ENCODE assay signal across 11 mouse cellular contexts in the genomic region with DNA sequence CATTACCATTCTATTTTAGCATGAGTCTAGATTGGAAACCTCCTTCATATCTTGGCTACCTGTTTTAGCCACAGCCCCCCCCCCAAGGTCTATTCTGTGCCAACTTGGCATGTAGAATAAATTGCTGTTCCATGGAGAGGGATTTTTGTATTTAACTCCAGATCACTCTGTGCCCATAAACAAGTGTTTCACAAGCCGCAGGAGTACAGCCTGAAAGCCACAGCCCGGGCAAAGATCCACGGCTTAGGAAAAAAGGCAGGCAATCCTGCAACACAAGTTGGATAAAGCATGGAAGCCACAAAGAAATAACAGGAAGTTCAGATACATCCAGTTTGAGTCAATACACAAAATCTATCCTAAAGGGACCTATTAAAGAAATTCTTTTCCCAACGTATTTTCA. TPM values are rescaled to one million over a fixed set of nuclear protein-coding genes. Genes with fewer than 3 reads are reported as not detected.
DNase-seq lines count a peak whose midpoint lies in the region; ATAC-seq and TF ChIP-seq lines count a peak whose summit lies in the region.
"Had no signal": no experiment of that assay in that cellular context is flagged by ENCODE, and none has a peak within 500 bp of the region (broad histone marks: within the 10 kb centered on the region; RNA-seq: fewer than 3 reads in every experiment).

No protein-coding gene starts in this region.

- H3K9ac ChIP-seq in midbrain, embryonic 13.5 days (replicated peaks) = no peak overlapping the region
- H3K9ac ChIP-seq: forebrain, embryonic 13.5 days; liver, postnatal 0 days had no signal

- no peak for ATAC-seq in midbrain, embryonic 13.5 days
- ATAC-seq: forebrain, embryonic 13.5 days; liver, postnatal 0 days had no signal

- TF ChIP-seq POLR2A in lung, adult 2 months (IDR thresholded peaks at IDR 0.05; ENCODE audit: borderline replicate concordance, extremely low read depth, low read depth, low read length) = no peak

- H3K9me3 ChIP-seq in midbrain, embryonic 13.5 days = no peaks in the 10 kb centered on the region
- H3K9me3 ChIP-seq: forebrain, embryonic 13.5 days had no signal

- H3K27ac ChIP-seq in midbrain, embryonic 13.5 days = no peak overlapping the region
- H3K27ac ChIP-seq: forebrain, embryonic 13.5 days had no signal

- intact Hi-C loops in heart, postnatal 14 days (cut with DNase I) = no loop called here

- H3K4me2 ChIP-seq in midbrain, embryonic 13.5 days (replicated peaks) = no peak overlapping the region
- H3K4me2 ChIP-seq: forebrain, embryonic 13.5 days had no signal

- peak; percentile 29 for DNase-seq in adrenal gland, adult 2 months
- DNase-seq in adrenal gland, adult 18-20 months (ENCODE audit: low spot score in 2 of 2) = no peak
- DNase-seq in lung, postnatal 14 days = peak; percentile 24
- no peak for DNase-seq in lung, adult 2 months
- DNase-seq in gastrocnemius, adult 18-20 months (ENCODE audit: low spot score) = peak; percentile 88
- DNase-seq in heart, postnatal 14 days = peak; percentile 39
- DNase-seq in embryo, embryonic 10.5 days (ENCODE audit: low spot score) = no peak
- DNase-seq: liver, postnatal 0 days; retina, postnatal 1 day had no signal

- no peaks in the 10 kb centered on the region for H3K27me3 ChIP-seq in midbrain, embryonic 13.5 days
- H3K27me3 ChIP-seq: forebrain, embryonic 13.5 days had no signal

- H3K4me1 ChIP-seq in lung, adult 2 months (ENCODE audit: control insufficient read depth, insufficient read depth, low read length) = no peaks in the 10 kb centered on the region
- H3K4me1 ChIP-seq in midbrain, embryonic 13.5 days (replicated peaks) = peaks cover 4% of the 10 kb centered on the region; the same call in 1 of the 2 replicates
- H3K4me1 ChIP-seq: forebrain, embryonic 13.5 days had no signal

- WGBS in lung, adult 2 months = 64% methylated on average over 4 of the region's 4 CpGs
- WGBS in midbrain, embryonic 13.5 days = 91% methylated on average over 4 of the region's 4 CpGs

- TF ChIP-seq CTCF in lung, adult 2 months (IDR thresholded peaks at IDR 0.05; ENCODE audit: insufficient read depth, low read length) = no peak

- H3K36me3 ChIP-seq in midbrain, embryonic 13.5 days = no peaks in the 10 kb centered on the region

- no peak overlapping the region for H3K4me3 ChIP-seq in lung, adult 2 months (replicated peaks; ENCODE audit: extremely low read depth, low read depth, low read length)
- no peak overlapping the region for H3K4me3 ChIP-seq in midbrain, embryonic 13.5 days (replicated peaks)
- H3K4me3 ChIP-seq: forebrain, embryonic 13.5 days had no signal

RNA-seq across cellular contexts. Expression of a gene that starts 42.2 kb away (rescaled TPM):
- 10 to 100 TPM; 12.3 to 13.8 TPM for total RNA-seq in adrenal gland, adult 2 months (2021)
- 3.3 and 4.3 TPM in 2 replicates for polyA plus RNA-seq in adrenal gland, adult 2 months (2012; rRNA removed)
- total RNA-seq in adrenal gland, adult 18-20 months (2021) = 10 to 100 TPM; 10.7 to 12.1 TPM
- polyA plus RNA-seq in lung, adult 2 months (2012; rRNA removed) = 10.9 and 18.6 TPM in 2 replicates
- 100 to 1,000 TPM; 152 to 171 TPM for total RNA-seq in gastrocnemius, adult 18-20 months (2021)
- 100 to 1,000 TPM; 140 to 142 TPM for total RNA-seq in heart, postnatal 14 days (2021)
- polyA plus RNA-seq in midbrain, embryonic 13.5 days (2015; fragmentation: Nextera tagmentation; extraction: Ambion mirVana) = 10.8 and 13.3 TPM in 2 replicates

RNA-seq across cellular contexts. Expression of a gene that starts 48.8 kb away (rescaled TPM):
- 1 to 10 TPM in 1 of 2 experiments, under 1 TPM in 1; 0.98 to 1.0 TPM for total RNA-seq in adrenal gland, adult 2 months (2021)
- 1.3 and 2.3 TPM in 2 replicates for polyA plus RNA-seq in adrenal gland, adult 2 months (2012; rRNA removed)
- total RNA-seq in adrenal gland, adult 18-20 months (2021) = under 1 TPM; 0.40 to 0.67 TPM
- 0.77 and 1.1 TPM in 2 replicates for polyA plus RNA-seq in lung, adult 2 months (2012; rRNA removed)
- total RNA-seq in gastrocnemius, adult 18-20 months (2021) = 1 to 10 TPM; 5.5 to 6.6 TPM
- 1 to 10 TPM; 6.0 to 6.3 TPM for total RNA-seq in heart, postnatal 14 days (2021)
- 21.6 and 21.8 TPM in 2 replicates for polyA plus RNA-seq in midbrain, embryonic 13.5 days (2015; fragmentation: Nextera tagmentation; extraction: Ambion mirVana)

Comparison
In these comparisons a context has a peak if more than half of its experiments do, and no peak if none do; other contexts are left out.
1. DNase-seq: peak in adrenal gland, adult 2 months (single experiment), lung, postnatal 14 days (single experiment), gastrocnemius, adult 18-20 months (single experiment) and heart, postnatal 14 days (2 of 2); none in adrenal gland, adult 18-20 months (0 of 2), lung, adult 2 months (single experiment) and embryo, embryonic 10.5 days (single experiment).
2. RNA of a gene that starts 42.2 kb away (total RNA-seq): 152 to 171 TPM in gastrocnemius, adult 18-20 months and 140 to 142 TPM in heart, postnatal 14 days; 12.3 to 13.8 TPM in adrenal gland, adult 2 months and 10.7 to 12.1 TPM in adrenal gland, adult 18-20 months; every median in the first group is over 4 times any median in the second.